Mouse (Mus musculus): ENCODE data around the gene Hoxb13. TPM values are rescaled to one million over a fixed set of nuclear protein-coding genes. Genes with fewer than 3 reads are reported as not detected.

The Hoxb13 gene
- polyA plus RNA-seq (2017; shearing (Covaris generic)) = not detected

DNA sequence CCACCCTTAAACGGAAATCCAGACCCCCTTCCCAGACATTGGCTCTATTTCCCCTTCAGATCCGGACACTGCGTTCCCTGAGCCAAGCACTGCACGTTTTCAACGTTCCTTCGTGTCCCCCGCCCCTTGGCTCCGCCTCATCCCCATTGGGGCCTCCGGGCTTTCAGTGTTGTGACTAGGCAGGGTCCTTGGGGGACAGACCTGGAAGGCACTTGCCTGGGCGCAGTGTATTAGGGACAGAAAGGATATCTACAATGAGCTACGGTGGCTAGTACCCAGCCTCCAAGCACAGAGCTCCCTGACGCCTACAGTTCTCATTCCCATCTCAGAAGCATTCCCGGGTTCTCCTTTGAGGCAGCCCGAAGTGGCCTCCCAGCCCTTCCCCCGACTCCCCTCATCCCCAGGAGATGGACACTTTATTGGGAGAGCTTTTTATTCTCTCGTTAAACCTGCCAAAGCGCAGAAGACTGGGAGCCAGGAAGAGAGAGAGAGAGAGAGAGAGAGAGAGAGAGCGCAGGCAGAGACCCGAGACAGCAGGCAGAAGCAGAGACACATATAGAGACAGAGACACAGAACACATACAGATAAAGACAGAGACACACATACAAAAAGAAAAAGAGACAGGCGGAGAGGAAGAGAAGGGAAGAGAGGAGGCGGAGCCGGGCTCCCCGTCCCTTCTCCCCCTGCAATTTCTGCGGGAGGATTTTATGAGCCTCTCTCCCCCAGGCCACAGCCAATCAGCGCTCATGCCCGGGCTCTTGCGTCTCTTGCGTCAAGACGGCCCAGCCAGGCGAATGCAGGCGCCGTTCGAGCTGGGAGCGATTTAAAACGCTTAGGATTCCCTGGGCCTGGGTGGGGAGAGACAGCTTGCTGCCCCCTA, at the start of gene Hoxb13:
Gene Hoxb13, plus strand, starts transcription at position 796 of the 880 bp plus-strand sequence.

Other genes starting within 250 kb of the Hoxb13 start
- not detected for gene Igf2bp1, start 188.4 kb upstream of the Hoxb13 start, polyA plus RNA-seq (2017; shearing (Covaris generic))
- gene Gip, start 169.8 kb upstream of the Hoxb13 start, polyA plus RNA-seq (2017; shearing (Covaris generic)) = not detected
- gene Snf8, start 159.4 kb upstream of the Hoxb13 start, polyA plus RNA-seq (2017; shearing (Covaris generic)) = 82.3 TPM
- 8.9 TPM for gene Ube2z, start 128.9 kb upstream of the Hoxb13 start, polyA plus RNA-seq (2017; shearing (Covaris generic))
- gene Atp5g1, start 118.6 kb upstream of the Hoxb13 start, polyA plus RNA-seq (2017; shearing (Covaris generic)) = 339 TPM
- not detected for gene Calcoco2, start 82.4 kb upstream of the Hoxb13 start, polyA plus RNA-seq (2017; shearing (Covaris generic))
- gene Ttll6, start 60.5 kb upstream of the Hoxb13 start, polyA plus RNA-seq (2017; shearing (Covaris generic)) = not detected
- not detected for gene Hoxb9, start 77.1 kb downstream of the Hoxb13 start, polyA plus RNA-seq (2017; shearing (Covaris generic))
- gene Hoxb8, start 87.6 kb downstream of the Hoxb13 start, polyA plus RNA-seq (2017; shearing (Covaris generic)) = not detected
- not detected for gene Hoxb7, start 92.3 kb downstream of the Hoxb13 start, polyA plus RNA-seq (2017; shearing (Covaris generic))
- gene Hoxb6, start 98.2 kb downstream of the Hoxb13 start, polyA plus RNA-seq (2017; shearing (Covaris generic)) = not detected
- not detected for gene Hoxb5, start 109.0 kb downstream of the Hoxb13 start, polyA plus RNA-seq (2017; shearing (Covaris generic))
- 0.17 TPM for gene Hoxb4, start 124.0 kb downstream of the Hoxb13 start, polyA plus RNA-seq (2017; shearing (Covaris generic))
- gene Hoxb3, start 129.0 kb downstream of the Hoxb13 start, polyA plus RNA-seq (2017; shearing (Covaris generic)) = not detected
- not detected for gene Hoxb2, start 156.2 kb downstream of the Hoxb13 start, polyA plus RNA-seq (2017; shearing (Covaris generic))
- gene Hoxb1, start 171.4 kb downstream of the Hoxb13 start, polyA plus RNA-seq (2017; shearing (Covaris generic)) = not detected

Data from activated CD4-positive, CD25-positive, alpha-beta regulatory T cell, adult 9 weeks (primary cell).